8 mouse cellular contexts compared by ENCODE assay signal in genomic region chr16:87699693-87700394, GRCm38 (mm10). TPM values are rescaled to one million over a fixed set of nuclear protein-coding genes. Genes with fewer than 3 reads are reported as not detected.
DNase-seq lines count a peak whose midpoint lies in the region; ATAC-seq and TF ChIP-seq lines count a peak whose summit lies in the region.

No protein-coding gene starts in this region.

- H3K4me1 ChIP-seq in ES-E14 (ENCODE audit: control insufficient read depth in 2 of 2, insufficient read depth in 2 of 2, low read length in 2 of 2, poor library complexity in 1 of 2), result peaks cover 8 to 13% of the 10 kb centered on the region in 2 experiments; a peak in 3 of 4 replicates
- H3K4me1 ChIP-seq in intestine, embryonic 16.5 days (ENCODE audit: control insufficient read depth, insufficient read depth, low read length), result peaks cover 31% of the 10 kb centered on the region
- H3K4me1 ChIP-seq in liver, embryonic 16.5 days (ENCODE audit: control insufficient read depth, low read depth, low read length), result peaks cover 54% of the 10 kb centered on the region

- 1% methylated on average over 20 of the region's 20 CpGs for WGBS in intestine, embryonic 16.5 days
- WGBS in liver, embryonic 16.5 days (ENCODE audit: insufficient replicate concordance), result 2% methylated on average over 20 of the region's 20 CpGs

- peak overlapping the region; percentile 82 for H3K27ac ChIP-seq in ES-E14 (ENCODE audit: insufficient read depth, low read depth, low read length, poor library complexity, severe bottlenecking)
- peak overlapping the region; percentile 96 for H3K27ac ChIP-seq in intestine, embryonic 16.5 days (ENCODE audit: low read length)
- H3K27ac ChIP-seq in liver, embryonic 16.5 days (ENCODE audit: low read length), result peak overlapping the region; percentile 96

- peak; percentile 71 for DNase-seq in 3134 (ENCODE audit: extremely low read depth, insufficient read length, low spot score)
- DNase-seq in ES-E14 (ENCODE audit: low read depth, low spot score), result peak; percentile 51
- peak; percentile 86 for DNase-seq in embryo, embryonic 10 days (ENCODE audit: low spot score)
- DNase-seq in heart, adult 11 months, result peak; percentile 98
- peak; percentile 68 for DNase-seq in neural tube, embryonic 10.5 days (ENCODE audit: extremely low spot score, low spot score)
- peak; percentile 82 for DNase-seq in thymus, postnatal 0 days (ENCODE audit: low spot score)

- in situ Hi-C loops in ES-E14 (cut with MboI; ENCODE audit: low sequenced_read_pairs in 2 of 2, unreplicated experiment in 2 of 2), result no loop called here

- ATAC-seq in intestine, embryonic 16.5 days, result peak; percentile 67
- ATAC-seq in liver, embryonic 16.5 days (ENCODE audit: low read depth), result peak; percentile 53

- no peaks in the 10 kb centered on the region for H3K36me3 ChIP-seq in ES-E14 (ENCODE audit: control insufficient read depth, insufficient read depth, low read length, poor library complexity, severe bottlenecking)
- no peaks in the 10 kb centered on the region for H3K36me3 ChIP-seq in intestine, embryonic 16.5 days (ENCODE audit: control insufficient read depth, insufficient read depth, low read length)
- no peaks in the 10 kb centered on the region for H3K36me3 ChIP-seq in liver, embryonic 16.5 days (ENCODE audit: control insufficient read depth, insufficient read depth)

- no peaks in the 10 kb centered on the region for H3K9me3 ChIP-seq in ES-E14 (ENCODE audit: control insufficient read depth, insufficient read depth, low read depth, low read length)
- no peaks in the 10 kb centered on the region for H3K9me3 ChIP-seq in intestine, embryonic 16.5 days (ENCODE audit: control insufficient read depth, low read length)
- H3K9me3 ChIP-seq in liver, embryonic 16.5 days (replicated peaks; ENCODE audit: control insufficient read depth, low read length), result no peaks in the 10 kb centered on the region

- peak overlapping the region; percentile 91 for H3K9ac ChIP-seq in ES-E14 (ENCODE audit: insufficient read depth, low read depth, low read length, poor library complexity, severe bottlenecking)
- H3K9ac ChIP-seq in intestine, embryonic 16.5 days (ENCODE audit: low read depth, low read length), result peak overlapping the region; percentile 96
- H3K9ac ChIP-seq in liver, embryonic 16.5 days (ENCODE audit: low read depth, low read length), result peak overlapping the region; percentile 94

- peak overlapping the region; percentile 80 for H3K4me2 ChIP-seq in intestine, embryonic 16.5 days (ENCODE audit: low read depth, low read length)
- peak overlapping the region; percentile 89 for H3K4me2 ChIP-seq in liver, embryonic 16.5 days (ENCODE audit: low read depth, low read length)

- H3K4me3 ChIP-seq in ES-E14 (ENCODE audit: insufficient read depth in 1 of 2, low read depth in 1 of 2, low read length in 2 of 2, poor library complexity in 1 of 2, severe bottlenecking in 1 of 2), result peak overlapping the region; percentile 83 to 93
- H3K4me3 ChIP-seq in intestine, embryonic 16.5 days (ENCODE audit: low read length), result peak overlapping the region; percentile 88
- H3K4me3 ChIP-seq in liver, embryonic 16.5 days (ENCODE audit: low read depth, low read length), result peak overlapping the region; percentile 90

- H3K27me3 ChIP-seq in intestine, embryonic 16.5 days (replicated peaks; ENCODE audit: control insufficient read depth, insufficient read depth, low read length), result no peaks in the 10 kb centered on the region
- no peaks in the 10 kb centered on the region for H3K27me3 ChIP-seq in liver, embryonic 16.5 days (ENCODE audit: control insufficient read depth, insufficient read depth, low read depth, low read length)

TF ChIP-seq in ES-E14, 5 proteins besides CTCF, POLR2A, EP300 and RAD21:
- TF ChIP-seq CHD2 (IDR thresholded peaks at IDR 0.05; ENCODE audit: low read depth, low read length) (no peak), HCFC1 (IDR thresholded peaks at IDR 0.05; ENCODE audit: borderline replicate concordance, insufficient read depth, low read length) (0 out of 2 replicates have a peak, but pooled peaks have one; percentile 9), MAFK (IDR thresholded peaks at IDR 0.05; ENCODE audit: insufficient read depth, low read depth, low read length) (peak; percentile 96), ZC3H11A (IDR thresholded peaks at IDR 0.05; ENCODE audit: borderline replicate concordance, low read depth, low read length) (no peak), ZNF384 (IDR thresholded peaks at IDR 0.05; ENCODE audit: low read depth, low read length) (no peak)

RNA-seq across cellular contexts. Expression of gene Bach1, which starts 1.1 kb away (rescaled TPM):
- total RNA-seq in ES-E14 (2012; rRNA removed), result 16.9 and 19.5 TPM in 2 replicates
- 16.6 and 18.2 TPM in 2 replicates for polyA plus RNA-seq in intestine, embryonic 16.5 days (2015; fragmentation: Nextera tagmentation; extraction: Ambion mirVana)
- 5.8 and 6.6 TPM in 2 replicates for polyA plus RNA-seq in liver, embryonic 16.5 days (2015; fragmentation: Nextera tagmentation; extraction: Ambion mirVana)
- 24.1 and 26.0 TPM in 2 replicates for polyA plus RNA-seq in thymus, postnatal 0 days (2015; fragmentation: Nextera tagmentation; extraction: Ambion mirVana)

Comparison
In these comparisons a context has a peak if more than half of its experiments do, and no peak if none do; other contexts are left out.
1. Peak in every context shown above with its lines: DNase-seq, ATAC-seq, H3K4me3 ChIP-seq and H3K27ac ChIP-seq.